Mouse (Mus musculus) MN1 (cell line): ENCODE data around the gene 1700006A11Rik.
"Not testable (repeated sequence)": the region's sequence is repeated elsewhere in the genome, so short reads cannot be mapped to it uniquely, and the experiment has no call there.

Experiments
- DNase-seq: peaks from one replicate; pipeline ENCODE4 v3.0.0-alpha.2; 2016; ENCODE audit warnings: low spot score

Gene 1700006A11Rik

DNA sequence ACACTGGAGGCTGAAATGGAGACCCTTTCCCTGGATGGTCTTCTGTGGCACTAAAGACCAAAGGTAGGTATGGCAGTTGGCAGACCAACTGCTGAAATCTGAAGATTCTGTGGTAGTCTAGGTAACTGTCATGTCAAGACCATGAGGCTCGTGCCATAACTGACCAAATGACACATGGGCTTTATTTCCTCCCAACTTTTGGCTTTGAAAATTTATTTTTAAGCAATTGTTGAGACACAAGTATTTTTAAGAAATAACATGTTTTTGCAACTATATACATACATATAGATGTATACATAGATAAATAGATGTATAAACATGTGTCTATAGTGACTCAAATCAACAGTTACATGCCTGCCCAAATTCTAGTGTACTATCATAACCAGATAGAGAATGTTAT is at the start of gene 1700006A11Rik:
Gene 1700006A11Rik (minus strand): TSS at position 101 of the 400 bp plus-strand sequence.
- no peak for DNase-seq

DNA sequence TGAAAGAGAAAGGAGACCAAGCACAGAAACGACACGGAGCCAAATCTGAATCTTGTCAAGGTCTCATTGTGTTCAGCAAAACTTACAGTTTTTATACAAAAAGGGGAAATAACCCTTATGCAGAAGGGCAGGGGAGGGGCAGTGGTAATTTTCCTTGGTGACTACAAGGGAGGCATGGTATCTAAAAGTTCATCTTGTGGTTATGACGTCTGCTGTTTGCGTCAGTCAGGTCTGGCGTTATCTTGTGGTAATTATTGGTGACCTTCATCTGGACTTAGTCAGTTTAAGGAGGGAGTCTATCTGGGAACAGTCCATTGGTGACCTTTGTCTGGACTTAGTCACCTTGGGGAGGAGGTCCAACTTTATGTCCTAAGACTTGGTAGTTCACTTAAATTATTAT is 48.5 kb upstream of the 1700006A11Rik start:
- DNase-seq, result not testable (repeated sequence)

DNA sequence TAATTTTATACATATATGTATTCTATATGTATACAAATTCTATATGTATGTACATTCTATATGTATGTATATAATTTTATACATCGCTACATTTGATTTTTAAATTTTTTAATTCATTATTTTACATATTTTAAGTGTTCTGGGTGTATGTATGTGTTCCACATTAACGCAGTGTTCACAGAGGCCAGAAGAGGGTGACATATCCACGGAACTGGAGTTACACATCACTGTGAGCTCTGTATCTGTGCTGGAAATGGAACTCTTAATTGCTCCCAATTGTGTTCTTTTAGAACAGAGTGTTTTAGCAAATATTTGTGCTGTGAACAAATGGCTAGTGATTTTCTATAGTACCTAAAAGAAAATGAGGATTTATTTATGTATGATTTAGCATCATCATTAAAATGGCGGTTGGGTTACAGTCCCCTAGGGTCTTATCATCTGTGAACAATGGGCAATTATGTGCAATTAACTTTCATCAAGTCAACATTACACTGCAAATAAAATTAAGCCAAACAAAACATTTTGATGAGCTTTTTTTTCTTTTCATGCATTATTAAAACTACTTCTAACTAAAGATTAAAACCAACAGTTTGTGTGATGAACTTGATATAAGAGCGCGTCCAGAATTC is 40.4 kb upstream of the 1700006A11Rik start:
- no peak for DNase-seq

DNA sequence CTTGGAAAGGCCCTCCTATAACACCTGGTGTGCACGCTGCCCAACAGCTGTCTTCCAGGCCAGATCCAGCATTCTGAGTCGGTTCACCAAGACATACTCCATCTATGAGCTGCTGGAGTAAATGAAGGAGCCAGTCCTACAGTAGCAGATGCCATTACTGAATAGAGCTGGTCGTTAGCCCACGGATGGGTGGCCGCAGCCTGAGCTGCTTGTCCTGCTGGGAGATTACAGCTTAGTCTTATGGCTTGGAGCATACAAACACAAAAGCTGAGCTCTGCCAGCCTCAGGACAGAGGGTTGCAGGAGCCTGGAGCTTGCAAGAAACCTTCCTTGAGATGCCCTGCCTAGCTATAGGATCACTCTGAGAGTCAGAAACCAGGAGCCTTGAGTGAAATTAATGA is 33.6 kb downstream of the 1700006A11Rik start:
- no peak for DNase-seq

DNA sequence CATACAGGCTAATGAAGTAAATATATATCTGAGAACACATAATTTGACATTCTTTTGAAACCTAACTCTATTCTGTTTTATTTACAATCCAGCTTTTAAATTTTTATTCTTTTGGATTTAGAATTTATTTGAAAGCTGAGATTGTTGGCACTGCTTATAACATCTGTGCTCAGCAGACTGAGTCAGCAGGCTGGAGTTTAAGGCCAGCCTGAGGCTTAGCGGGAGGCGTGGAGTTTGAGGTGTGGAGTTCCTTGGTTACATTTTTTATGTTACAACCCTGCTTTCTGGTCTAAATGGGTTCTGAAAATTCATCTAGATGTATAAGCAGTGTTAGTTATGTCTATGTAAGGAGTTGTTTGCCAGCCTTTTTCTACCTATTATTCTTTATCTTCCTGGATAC is 35.7 kb downstream of the 1700006A11Rik start:
- DNase-seq, result no peak

DNA sequence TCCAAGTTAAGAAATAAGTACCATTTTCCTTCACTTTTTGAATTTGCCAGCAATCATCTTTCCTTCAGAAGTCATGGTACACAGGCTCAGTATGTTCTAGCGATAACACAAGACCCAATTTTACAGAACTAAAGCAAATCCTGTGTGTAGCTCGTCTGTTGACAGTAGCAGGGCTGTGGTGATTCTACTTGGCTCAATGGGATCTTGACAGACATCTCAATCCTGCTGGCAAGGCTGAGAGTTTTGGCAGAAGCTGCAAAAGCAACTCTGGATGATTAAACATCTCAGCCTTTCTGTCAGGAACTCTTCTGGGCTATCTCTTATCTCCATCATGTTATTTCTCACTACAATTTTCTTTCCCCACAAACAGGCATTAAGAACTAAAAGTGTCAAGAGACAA is 36.2 kb downstream of the 1700006A11Rik start:
- DNase-seq, result no peak

DNA sequence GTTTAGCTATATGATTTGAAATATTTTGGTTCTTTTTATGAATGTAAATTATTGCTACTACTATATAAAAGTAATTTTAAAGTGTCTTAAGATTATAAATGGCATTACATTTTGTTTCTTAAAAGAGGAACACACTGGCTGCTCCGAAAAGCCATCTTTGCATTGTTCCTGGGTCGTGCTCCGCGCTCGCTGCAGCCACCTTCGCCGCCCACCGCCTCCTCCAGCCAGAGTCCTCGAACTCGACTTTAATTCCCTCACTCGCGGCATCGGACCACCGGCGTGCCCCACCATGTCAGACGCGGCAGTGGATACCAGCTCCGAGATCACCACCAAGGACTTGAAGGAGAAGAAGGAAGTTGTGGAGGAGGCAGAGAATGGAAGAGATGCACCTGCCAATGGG is 40.5 kb downstream of the 1700006A11Rik start:
- not testable (repeated sequence) for DNase-seq

DNA sequence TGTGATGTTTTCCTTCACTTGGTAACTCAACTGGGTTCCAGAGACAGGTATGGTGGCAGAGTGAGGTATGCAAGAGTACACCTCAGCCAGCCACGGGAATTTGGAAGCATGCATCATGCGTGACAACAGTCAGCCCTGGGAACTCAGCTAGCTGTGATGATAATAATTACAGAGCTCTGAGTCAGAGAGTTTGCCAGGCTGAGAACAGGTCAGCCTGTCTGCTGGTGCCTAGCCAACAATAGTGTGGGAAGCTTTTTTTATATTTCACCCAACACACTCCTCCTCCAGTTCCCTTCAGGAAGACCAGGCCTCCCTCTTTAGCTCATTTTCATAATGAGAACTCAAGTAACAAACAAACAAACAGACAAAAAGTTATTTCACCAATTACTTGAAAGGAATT is 53.8 kb downstream of the 1700006A11Rik start:
- DNase-seq, result no peak

GRCm38 (mm10) chr3:124357533-124357932 is 68.3 kb downstream of the 1700006A11Rik start:
- DNase-seq, result no peak
